Mouse (Mus musculus) olfactory bulb, adult 2 months (tissue): ENCODE data around the gene Cabp4.

ENCODE experiments used
- CTCF ChIP-seq: fragments of 200-500 bp; IDR thresholded peaks from 2 replicates; pipeline ENCODE4 v1.5.1; 2012; ENCODE audit warnings: low read depth, mild to moderate bottlenecking, low read length, moderate library complexity; ENCODE audit not compliant: insufficient read depth
- POLR2A ChIP-seq: fragments of 200-500 bp; IDR thresholded peaks from 2 replicates; pipeline ENCODE4 v1.6.1; 2012; ENCODE audit warnings: mild to moderate bottlenecking, low read depth, low read length, moderate library complexity; ENCODE audit not compliant: insufficient read depth

DNA sequence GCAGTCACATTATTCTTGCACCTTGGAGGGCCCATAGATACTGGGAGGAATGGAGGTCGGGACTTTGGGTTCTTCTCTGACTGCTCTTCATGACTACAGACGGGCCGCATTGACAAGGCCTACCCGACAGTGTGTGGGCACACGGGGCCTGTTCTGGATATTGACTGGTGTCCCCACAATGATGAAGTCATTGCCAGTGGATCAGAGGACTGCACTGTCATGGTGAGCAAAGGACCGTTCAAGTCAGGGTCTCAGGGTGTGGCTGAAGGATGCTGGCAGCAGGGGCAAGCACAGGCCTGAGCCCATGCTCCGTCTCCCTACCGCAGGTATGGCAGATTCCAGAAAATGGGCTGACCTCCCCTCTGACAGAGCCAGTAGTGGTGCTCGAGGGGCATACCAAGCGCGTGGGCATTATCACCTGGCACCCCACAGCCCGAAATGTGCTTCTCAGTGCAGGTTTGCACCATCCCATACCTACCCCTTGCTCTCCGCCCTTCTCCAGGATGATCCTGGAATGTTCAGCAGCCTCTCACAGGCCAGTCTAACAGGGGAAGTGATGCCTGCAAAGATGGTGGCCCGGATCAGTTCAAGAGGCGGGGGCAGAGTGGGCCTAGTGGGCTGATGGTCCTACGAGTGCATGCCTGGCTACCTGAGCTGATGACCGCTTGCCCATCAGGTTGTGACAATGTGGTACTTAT lies 6.1 kb upstream of the Cabp4 start:
- TF ChIP-seq CTCF = no peak
- TF ChIP-seq POLR2A = no peak
